Mouse (Mus musculus): ENCODE data around the gene Cdk6. TPM values are rescaled to one million over a fixed set of nuclear protein-coding genes. Genes with fewer than 3 reads are reported as not detected.
"Not testable (repeated sequence)": the region's sequence is repeated elsewhere in the genome, so short reads cannot be mapped to it uniquely, and the experiment has no call there.

Gene Cdk6
- 10 to 100 TPM; 39.0 to 43.4 TPM for total RNA-seq (2021)
- long read RNA-seq, experiment 1, partial matches to known transcripts: 0 of 9 reads
- long read RNA-seq, experiment 1, other reads (novel, unspliced or antisense): 6 of 9 reads
- long read RNA-seq, experiment 2, full-length matches to known transcripts: 7 of 17 reads
- long read RNA-seq, experiment 2, partial matches to known transcripts: 0 of 17 reads
- long read RNA-seq, experiment 2, other reads (novel, unspliced or antisense): 10 of 17 reads

DNA sequence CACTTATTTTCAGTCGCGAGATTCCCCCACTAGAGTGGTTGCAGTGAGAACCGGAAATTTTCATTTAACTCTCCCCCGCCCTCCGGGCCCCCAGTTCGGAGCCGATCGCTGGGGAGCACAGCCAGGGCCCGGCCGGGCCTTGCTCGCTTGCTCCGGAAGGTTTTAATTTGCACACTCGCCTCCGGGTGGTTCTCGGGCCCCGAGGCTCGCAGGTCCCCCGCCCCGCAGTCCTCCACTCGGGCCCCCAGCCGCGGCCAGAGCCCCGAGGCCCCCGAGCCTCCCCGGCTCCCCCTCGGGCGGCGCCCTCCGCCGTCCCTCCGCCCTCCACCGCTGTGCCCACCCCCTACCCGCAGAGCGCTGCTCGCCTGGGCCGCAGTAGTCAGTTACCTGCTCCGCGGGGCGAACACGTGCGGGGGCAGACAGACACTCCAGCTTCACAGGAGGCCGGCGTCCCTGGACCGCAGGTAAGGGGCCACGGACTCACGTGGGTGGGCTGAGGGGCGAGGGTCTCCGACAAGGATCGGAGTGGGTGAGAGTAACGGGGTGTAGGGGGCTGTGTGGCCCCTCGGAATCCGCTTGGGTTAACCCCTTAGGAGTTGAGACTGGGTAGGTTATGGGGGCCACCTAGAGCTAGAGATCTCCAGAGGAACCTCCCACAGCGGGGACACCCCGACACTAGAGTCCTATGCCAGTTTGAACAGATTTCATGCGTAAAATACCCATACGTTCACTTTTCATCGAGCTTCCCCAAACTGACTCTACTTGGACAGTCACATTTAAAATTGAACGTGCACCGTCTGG is at the start of gene Cdk6:
TSS of gene Cdk6 (plus strand) at position 375 of the 801 bp plus-strand sequence.
- DNase-seq (ENCODE audit: low spot score in 2 of 2): peak; percentile 15 to 28

GRCm38 (mm10) chr5:3293666-3294065 is 47.6 kb upstream of the Cdk6 start:
- DNase-seq (ENCODE audit: low spot score in 2 of 2): no peak

DNA sequence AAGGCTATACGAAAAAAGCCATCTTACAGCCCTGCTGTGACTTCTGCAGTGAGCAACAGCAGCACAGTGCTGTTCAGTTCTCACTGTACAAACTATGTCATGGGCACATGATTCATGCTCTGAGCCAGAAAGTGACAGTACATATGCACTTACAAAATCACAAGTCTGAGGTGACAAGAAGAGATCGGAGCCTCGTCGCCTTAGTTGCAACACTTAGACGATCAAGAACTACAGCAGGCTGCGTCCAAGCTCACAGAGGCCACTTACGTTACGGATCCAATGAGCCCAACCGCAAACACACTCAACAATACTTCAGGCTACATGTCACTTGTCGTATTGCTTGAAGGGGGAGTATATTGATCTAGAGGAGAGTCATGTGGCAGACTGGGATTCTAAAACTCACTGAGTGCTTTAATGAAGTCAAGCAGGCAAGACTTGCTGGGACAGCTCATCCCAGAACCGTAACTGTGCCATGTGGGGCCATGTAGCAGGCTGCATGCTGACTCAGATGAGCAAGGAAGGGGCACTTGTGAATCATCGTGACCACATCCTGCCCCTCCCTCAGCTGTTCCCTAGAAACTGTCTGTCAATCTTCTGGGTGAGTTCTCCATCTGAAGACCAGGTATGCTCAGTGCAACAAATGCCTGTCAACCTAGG is 40.4 kb upstream of the Cdk6 start:
- DNase-seq (ENCODE audit: low spot score in 2 of 2): no peak

GRCm38 (mm10) chr5:3301535-3301934 is 39.8 kb upstream of the Cdk6 start:
- no peak for DNase-seq (ENCODE audit: low spot score in 2 of 2)

GRCm38 (mm10) chr5:3303876-3304275 is 37.4 kb upstream of the Cdk6 start:
- DNase-seq (ENCODE audit: low spot score in 2 of 2): no peak

- DNase-seq (ENCODE audit: low spot score in 2 of 2): no peak
These were observed 35.1 kb upstream of the Cdk6 start for GRCm38 (mm10) chr5:3306146-3306545.

- no peak for DNase-seq (ENCODE audit: low spot score in 2 of 2)
These were observed 32.2 kb upstream of the Cdk6 start for GRCm38 (mm10) chr5:3309122-3309521.

DNA sequence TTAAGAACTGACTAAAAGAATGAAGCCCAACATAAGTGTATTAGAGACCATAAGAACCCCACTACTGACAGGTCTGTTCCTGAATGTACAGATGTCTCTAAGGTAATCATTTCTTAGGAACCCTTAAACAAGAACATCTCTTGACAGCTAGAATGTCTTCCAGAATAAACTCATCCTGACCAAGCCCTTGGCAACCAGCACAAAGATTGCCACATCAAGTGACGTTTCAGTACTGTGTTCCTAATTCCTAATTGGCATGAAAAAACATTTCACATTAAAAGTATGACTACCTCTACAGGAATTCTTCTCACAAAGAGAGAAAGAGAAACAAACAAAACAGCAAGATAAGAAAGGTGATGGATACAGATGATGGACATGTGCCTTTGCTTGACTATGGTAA is 31.7 kb upstream of the Cdk6 start:
- no peak for DNase-seq (ENCODE audit: low spot score in 2 of 2)

DNA sequence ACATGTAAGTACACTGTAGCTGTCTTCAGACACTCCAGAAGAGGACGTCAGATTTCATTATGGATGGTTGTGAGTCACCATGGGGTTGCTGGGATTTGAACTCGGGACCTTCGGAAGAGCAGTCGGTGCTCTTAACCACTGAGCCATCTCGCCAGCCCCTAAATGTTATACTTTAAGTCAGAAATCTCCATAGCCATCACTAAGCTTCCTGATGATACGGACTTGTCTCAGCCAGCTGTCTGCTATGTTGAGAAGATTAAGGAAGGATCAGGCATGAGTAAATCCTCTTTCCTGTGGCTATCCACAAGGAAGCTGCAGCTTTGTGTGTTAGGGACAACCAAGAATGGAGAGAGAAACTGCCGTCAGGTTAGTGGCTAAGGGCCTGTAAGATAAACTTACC is 30.1 kb upstream of the Cdk6 start:
- DNase-seq (ENCODE audit: low spot score in 2 of 2): not testable (repeated sequence)

DNA sequence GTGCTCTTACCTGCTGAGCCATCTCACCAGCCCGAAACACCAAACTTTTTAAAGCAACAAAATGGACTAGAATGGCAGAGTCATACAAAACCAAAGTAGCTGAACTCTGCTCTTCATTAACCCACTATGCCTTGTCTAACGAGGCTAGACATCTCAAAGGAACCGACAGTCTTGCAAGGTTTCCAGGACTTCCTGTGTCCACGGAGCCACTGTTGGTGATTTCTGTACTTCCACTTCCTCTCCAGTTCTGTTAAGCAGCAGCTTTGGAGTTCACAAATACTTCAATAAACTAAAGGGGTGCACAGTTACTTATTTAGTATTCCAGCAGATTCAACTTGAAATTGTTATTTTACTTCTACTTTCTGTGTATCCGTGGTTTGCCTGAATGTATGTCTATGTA is 23.6 kb upstream of the Cdk6 start:
- DNase-seq (ENCODE audit: low spot score in 2 of 2): not testable (repeated sequence)

GRCm38 (mm10) chr5:3320225-3320624 is 21.1 kb upstream of the Cdk6 start:
- DNase-seq (ENCODE audit: low spot score in 2 of 2): no peak

- no peak for DNase-seq (ENCODE audit: low spot score in 2 of 2)
These were observed 19.2 kb upstream of the Cdk6 start for GRCm38 (mm10) chr5:3322052-3322451.

- no peak for DNase-seq (ENCODE audit: low spot score in 2 of 2)
These were observed 17.2 kb upstream of the Cdk6 start for GRCm38 (mm10) chr5:3324116-3324515.

- no peak for DNase-seq (ENCODE audit: low spot score in 2 of 2)
These were observed 11.9 kb upstream of the Cdk6 start for GRCm38 (mm10) chr5:3329361-3329760.

- DNase-seq (ENCODE audit: low spot score in 2 of 2): no peak
These were observed 10.4 kb upstream of the Cdk6 start for GRCm38 (mm10) chr5:3330932-3331331.

DNA sequence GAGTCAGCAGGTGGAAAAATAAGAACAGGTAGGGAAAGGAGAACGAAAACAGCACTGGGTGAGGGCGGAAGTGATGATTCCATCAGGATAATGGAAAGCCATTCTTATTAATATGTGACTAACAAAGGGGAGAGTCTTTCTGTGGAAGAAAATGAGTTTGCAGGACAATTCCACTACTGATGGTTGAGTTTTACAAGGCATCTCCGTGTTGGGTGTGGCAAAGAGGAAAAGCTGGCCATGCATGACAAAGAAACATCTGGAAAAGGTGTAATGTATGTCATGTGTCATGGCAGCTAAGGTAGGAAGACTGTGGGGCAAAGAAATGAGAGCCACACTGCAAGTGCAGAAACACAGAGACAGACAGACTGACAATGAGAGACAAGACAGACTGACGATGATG is 8.3 kb upstream of the Cdk6 start:
- not testable (repeated sequence) for DNase-seq (ENCODE audit: low spot score in 2 of 2)

DNA sequence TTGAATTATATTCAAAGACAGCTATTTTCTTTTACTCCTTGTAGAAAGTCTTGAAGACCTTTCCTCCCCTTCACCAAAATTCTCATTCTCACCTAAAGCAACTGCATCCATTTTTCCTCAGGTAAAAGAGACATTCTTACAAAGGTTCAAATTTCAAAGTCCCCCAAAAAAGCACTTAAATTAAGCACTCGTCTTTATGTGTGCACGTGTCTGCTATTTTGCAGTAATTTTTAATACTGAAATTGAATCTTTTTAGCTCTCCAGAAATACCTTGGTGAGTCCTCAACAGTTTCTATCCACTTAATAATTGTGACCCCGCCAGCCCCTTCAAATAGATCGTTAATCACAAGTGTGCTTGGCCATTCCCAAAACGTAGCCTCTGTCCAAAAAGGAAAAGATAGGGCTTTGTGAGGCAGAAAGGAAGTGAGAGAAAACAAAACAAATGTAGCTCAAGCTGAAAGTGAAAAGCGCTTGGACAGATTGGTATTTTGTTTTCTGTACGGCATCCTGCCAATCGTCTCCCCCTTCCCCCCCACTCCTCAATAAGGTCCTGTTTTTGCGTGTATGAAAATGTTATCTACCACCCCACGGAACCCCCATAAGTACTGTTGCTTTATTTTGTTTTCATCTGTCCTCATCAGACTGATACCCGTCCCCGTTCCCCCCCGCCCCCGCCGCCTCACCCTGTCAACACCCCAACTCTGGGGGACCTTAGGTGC is 786 bp upstream of the Cdk6 start:
- not testable (repeated sequence) for DNase-seq (ENCODE audit: low spot score in 2 of 2)

DNA sequence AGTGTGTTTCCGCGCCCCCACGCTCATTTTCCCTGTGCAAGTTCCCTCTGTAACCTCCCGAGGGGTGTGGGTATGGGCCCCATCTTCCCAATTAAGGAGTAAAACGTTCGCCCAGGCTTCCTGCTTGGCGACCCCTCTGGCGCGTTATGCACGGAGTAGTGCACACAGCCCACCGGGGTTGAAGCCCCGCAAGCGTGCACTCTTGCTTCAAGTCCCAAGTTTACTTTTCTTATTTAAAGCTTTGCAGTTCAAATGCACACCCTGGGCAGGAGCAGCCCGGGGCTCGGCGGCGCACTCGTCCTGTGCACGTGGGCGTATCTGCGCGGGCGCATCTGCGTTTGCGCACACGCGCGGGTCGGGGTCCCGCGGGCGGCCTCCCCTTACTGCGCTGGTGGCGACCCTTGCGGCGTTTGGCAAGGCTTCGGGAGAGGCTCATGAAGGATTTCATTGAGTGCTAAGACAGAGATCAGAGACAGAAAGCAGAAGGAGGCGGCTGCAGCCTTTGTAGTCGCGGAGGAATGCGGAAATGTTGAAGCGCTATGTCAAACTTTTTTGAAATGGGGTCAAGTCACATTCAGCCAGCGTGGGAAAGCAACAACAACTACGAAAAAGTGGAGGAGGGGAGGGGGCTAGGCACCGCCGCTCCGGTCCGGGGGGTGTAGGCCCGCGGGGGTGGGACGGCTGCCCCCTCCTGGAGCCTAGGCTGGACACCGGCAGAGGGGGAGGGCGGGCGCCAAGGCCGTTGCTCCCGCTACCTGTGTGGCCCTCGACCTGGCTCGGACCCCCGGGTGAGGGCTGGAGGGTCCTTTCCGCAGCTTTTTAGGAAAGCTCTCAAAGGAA is 866 bp downstream of the Cdk6 start:
- DNase-seq (ENCODE audit: low spot score in 2 of 2): peak; percentile 27 to 28

DNA sequence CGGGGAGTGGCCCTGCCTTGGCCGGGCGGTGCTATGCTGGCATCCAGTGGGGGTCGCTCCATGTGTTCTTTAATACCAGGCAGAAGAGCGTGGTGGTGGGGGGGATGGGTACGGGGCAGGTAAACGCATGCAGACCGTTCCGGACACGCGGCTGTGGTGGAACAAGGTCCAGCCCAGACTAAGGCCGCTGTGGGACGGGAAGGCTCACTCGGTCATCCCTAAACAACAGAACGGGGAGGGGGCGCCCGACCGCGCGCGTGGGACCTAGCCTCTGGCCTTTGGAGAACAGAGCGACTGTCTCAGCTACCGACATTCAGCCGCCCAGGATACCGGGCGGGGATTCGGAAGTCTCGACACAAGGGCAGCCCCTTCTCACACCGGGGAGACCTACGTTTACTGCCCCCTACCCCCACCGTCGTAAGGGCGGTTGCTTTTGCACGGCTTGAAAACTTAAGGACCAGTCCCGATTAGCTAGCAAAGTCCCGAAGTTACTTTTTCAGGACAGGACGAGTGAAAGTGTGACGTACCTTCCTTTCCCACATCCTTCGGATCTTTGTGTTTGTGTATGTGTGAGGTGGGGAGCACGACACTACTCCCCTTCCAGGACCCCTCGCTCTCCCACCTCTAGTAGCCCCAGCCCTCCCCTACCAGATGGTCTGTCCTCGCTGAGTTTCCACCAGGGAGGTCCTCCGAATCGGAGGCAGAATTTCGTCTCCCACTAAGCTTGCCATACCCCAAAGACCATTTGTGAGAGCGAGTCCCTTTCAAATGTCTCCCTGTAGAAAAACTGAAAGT is 1.7 kb downstream of the Cdk6 start:
- peak; percentile 4 to 28 for DNase-seq (ENCODE audit: low spot score in 2 of 2)

DNA sequence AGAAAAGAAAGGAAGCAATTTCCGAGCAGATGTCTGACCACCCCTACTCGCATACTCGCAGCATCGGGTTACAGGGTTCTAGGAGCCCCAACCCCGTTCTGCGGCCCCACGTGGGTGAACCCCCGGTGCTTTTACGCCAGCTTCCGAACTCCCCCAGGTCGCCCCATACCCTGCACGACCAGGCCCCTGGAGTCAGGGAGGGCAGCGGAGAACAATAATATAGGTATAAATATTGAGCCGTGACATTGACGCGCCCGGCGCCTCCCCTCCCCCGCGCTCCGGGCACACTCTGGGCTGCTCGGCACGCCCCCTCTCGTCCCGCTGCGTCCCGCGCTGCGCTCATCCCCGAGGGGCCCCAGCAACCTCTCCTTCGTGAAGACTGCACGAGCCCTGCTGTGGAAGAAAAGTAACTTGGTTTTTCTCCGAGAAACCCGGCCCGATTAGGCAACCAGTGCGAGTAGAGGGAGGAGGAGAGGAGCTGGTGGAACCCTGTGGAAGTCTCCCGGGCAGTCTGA is 2.3 kb downstream of the Cdk6 start:
- peak; percentile 37 to 52 for DNase-seq (ENCODE audit: low spot score in 2 of 2)

Measured in adrenal gland, postnatal 4 days (tissue).